Mouse (Mus musculus) ES-CJ7 (cell line): ENCODE data around the gene Add3.
A peak's percentile ranks its signal among the peaks of the same experiment; 100 is the strongest.

ENCODE experiments used
- DNase-seq: peaks from one replicate; pipeline ENCODE4 v3.0.0; 2011; ENCODE audit warnings: low read depth, low spot score

Add3 gene

DNA sequence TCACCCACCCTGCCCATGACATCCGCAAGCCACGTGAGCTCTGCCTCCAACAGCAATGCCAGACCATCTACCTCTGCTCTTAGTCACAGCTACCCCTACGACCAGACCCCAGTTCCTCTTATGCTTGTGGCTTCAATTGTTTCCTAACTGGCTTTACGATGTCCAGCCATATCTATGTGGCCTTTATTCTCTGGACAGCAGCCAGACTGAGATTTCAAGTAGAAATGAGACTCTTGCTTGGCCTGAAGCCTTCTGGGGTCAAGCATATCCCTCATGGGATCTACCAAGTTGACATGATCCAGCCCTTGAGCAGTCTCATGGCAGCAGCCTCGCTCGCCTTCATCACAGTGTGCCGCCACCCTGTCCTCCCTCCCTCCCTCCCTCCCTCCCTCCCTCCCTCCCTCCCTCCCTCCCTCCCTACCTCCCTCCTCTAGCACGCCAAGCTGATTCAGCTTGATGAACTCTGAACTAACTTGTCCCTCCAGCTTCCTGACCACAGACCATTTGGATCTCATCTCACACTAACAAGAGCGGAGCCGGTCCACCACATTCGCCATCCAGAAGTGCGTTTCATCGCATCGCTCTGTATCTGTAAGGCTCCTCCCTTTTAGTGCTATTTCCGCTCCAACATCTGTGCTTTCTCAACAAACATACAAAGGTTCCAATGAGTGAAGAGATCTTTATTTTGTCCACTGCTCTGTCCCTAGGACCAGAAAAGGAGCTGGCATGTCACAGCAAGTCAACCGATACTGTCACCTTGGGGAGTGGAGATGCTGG is 9.7 kb upstream of the Add3 start:
- DNase-seq = no peak

DNA sequence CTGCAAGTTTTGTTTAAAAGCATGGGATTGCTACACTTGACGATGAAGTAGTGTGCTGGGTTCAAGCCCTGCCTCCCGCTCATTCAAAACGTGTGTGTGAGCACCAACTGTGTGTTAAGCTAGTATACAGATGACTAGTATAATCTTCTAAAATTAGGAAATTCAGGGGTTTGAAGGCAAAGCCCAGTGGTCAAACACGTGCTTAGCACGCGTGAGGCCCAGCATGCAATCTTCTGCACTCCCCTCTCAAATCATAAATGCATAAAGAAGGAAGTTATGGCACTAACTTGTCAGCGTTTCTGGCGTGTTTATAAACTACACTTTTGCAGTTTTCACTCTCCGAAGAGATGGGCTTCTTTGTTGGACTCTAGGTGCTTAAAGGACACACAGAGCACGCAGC is 7.8 kb upstream of the Add3 start:
- DNase-seq = no peak

DNA sequence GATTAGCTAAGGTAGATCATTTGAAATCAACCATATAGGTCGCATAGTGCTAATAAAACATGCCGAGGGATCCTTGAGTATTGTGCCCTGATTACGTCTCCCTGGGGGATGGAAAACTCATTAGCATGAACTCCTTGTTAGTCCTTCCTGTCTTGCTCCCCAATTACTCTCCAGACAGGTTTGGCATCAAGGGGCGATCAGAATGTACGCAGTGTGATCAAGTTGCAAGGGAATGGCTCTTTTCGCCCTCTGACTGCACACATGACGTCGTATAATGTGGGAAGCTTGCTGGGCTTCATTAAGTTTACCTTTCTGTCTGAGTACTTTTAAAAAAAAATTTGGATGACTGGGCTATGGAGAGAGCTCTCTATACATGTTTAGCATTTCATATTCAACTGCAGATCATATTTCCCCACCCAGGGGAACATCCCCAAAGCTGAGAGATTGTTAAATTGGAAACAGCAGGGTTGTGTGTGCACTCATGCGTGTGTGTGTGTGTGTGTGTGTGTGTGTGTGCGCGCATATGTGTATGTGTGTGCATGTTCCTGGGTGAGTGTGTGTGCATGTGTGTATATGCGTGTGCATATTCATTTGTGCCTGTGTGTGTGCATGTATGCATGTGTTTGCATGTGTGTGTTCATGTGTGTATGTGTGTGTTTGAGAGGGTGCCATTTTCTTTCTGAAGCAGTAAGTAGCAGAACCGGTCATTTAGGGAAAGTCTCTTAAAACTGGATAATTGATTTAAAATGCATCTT is 3.7 kb upstream of the Add3 start:
- no peak for DNase-seq

DNA sequence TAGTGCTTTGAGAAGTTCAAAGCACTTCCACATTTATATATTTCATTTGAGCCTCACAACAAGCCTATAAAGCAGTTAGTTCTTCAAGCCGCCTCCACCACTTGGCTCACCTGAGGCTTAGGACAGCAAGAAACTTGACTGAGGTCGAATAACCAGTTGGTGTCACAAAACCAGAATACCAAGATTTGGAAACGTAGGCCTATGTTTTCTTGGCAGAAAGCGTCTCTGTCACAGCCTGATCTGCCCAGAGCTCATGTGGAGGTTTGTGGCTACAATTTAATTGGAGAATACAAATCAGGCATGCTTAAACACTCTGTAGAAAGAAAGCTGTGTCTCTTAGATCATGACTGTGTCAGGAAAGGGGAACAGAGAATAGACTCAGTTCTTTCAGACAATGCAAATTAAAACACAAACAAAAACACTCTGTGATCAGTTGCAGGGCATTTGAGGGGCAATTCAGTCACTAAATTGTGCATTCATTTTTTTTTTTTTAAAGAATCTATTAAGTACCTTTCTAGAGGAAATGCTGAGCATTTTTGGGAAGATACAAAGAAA is 3.0 kb upstream of the Add3 start:
- DNase-seq = no peak

DNA sequence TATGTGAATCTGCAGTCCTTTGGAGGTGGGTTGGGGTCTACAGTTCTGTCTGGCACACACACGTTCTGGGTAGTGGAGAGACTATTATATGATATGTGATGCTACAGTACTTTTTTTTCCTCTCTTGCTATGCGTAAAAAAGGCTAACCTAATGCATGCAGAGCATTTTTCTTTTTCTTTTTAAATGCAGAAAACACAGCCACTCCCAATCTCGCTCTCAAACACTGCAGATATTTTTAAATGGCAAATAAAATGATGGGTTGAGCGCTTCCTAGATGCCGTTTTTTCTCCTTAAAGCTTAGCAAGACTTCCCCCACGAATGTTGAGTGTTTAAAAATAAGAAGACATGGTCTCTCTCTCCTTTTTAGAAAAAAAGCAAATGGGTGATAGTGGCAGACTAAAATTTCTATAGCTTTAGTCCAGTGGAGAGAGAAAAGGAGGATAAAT is 584 bp downstream of the Add3 start:
- no peak for DNase-seq

DNA sequence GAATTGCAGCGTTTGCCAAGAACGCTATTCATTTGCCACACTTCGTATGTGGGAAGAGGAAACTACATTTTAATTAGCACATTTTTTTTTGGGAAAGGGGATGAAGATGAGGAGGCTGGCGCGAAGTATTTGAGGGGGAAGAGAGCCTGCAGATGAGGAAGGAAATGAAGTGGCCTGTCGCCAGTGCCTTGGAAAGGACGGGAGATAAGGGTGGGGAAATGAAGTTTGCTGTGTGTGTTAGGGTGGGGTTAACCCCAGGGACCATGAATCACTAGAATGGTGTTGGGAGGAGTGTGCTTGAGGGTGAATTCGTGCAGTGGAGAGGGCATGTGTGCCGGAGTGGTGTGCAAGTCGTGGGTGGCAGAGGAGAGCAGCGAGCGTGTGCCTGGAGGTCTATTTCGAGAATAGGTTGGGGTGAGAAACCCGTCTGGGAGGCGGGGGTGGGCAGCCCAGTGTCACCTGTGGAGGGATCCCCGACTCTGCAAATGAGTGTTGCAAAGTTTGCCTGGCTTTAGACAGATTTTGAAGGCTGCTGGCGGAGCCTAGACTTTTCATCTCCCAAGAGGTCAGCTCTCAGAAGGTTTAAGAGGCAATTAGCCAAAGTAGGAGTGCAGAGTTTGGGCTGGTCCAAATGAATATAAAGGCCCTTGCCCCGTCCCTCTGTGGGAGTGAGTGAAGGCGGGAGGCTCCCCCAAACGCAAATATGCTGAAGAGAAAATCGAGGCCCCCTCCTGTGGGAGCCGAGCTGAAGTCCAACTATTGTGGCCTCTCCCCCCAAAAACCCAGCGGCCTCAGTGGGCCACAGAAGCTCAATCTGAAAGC is 1.2 kb downstream of the Add3 start:
- DNase-seq = no peak

DNA sequence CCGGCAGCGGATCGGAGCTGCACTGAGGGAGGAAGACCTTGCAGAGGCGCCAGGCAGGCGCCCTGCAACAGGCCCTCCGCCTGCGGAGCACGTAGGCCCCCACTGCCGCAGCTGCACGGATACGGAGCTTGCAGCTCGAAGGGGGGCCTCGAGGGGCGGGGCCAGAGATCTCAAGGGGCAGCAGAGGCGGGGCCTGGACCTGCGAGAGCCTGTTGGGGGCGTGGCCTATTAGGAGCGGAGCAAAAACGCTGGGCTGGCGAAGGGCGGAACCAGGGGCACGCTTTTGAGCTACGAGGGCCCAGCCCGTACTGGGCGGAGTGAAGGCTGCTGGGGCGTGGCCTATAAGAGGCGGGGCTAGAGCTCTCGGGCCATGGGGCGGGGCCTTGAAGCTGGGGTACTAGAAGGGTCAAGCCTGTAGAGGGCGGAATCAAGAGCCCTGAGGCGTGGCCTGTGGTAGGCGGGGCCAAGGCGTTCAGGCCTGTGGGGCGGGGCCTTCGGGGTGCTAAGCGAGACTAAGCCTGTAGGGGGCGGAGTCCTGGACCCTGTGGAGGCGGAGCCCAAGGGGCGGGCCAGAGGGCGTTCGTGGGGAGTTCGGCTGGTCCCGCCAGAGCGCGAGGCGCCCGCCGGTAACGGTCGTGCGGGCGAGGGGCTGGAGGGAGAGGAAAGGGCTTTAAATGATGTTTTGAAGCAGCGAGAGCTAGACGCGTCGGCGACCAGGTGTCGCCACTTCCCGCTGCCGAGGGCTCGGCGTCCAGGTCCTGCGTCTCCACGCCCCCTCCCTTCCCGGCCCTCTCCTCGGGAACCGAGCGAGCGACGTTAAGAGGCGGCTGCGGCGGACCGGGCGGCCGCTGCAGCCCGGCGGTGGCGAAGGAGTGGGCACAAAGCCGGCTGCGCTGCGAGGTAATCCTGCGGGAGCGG is 2.2 kb downstream of the Add3 start:
- DNase-seq = peak; percentile 99

DNA sequence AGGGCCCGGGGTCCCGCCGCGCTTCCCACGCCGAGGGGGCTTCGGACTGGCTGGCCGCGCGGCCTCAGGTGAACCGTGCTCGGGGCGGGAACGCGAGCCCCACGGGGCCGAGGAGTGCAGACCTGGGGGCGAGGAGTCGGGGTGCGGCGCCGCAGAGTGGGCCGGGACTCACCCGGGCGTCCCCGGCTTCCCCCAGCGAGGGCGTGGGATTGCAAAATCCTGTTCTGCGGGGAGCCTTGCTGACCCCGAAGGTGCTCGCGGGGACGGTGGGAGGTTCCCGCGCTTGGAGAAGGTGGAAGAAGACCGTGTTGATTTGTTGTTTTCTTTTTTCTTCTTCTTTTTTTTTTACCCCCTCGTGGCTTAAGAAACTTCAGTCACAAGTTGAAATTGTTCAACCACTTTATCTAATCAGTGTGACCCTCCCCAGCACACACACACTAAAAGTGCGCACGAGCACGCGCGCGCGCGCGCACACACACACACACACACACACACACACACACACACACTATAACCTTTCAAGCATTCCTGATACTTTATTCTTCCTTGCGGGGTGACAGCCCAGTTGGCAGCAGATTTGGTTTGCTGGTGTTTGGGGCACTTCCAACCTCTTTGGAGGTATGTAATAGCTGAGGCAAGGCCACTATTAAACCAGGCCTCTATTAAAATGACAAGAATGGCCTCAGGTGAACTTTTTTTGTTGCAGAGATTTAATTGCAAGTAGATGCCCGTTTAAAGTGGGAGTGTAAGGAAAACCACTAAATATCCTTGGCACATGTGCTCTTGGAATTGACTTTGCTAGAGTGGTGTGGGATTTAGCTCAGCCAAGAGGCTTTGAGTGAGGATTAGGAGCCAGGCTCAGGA is 3.1 kb downstream of the Add3 start:
- no peak for DNase-seq

DNA sequence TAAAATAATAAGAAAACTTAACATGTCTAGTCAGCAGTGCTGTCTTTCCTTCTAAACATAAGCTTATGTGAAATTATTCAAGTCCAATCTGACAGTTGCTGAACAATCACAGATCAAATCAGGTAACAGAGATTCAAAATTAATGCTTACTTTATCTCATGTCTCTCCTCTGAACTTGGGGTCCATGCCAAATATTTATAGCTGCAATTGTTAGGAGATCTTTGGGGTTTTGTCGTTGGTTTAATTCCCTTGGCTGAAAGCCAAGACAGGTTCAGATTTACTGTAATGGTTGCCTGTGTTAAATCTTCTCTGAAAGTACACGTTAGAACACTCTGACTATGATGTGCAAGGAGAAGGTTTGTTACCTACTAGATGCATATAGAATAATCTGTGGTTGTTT is 4.8 kb downstream of the Add3 start:
- no peak for DNase-seq

DNA sequence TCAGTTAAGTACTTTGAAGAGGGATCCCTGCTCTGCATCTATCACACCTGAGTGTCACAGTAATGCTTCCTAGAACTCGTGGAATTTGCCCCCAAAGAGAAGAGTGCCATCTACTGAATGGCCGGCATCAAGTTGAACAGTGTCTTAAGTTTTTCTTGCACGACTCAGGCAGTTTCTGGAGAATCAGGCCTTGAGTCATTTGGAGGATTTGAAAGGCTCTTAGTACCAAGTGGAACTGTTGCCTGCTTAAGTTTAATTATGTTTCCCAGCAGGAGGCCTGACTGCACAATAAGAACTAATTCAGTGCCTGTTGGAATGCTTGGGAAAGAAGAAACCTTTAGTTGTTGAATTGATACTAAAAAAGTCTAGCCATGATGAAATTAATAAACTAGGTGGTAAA is 9.1 kb downstream of the Add3 start:
- no peak for DNase-seq

DNA sequence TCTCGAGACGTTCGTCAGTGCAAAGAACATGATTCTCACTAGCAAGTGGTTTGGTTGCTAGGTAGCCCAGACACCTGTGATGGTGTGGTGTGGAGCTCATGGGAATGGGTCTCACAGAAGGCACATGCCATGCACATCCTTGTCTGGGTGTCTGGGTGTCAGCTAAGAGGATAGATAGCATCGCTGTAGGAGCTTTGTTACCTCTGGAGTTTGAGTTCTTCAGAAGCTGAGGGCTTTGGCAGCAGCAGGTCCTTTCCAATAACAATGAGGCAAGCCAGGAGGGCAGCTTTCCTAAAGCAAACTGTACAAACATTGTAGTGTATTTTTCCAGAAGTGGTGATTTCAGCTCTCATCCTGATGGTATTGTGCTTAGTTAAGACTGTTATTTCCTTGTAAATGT is 12.2 kb downstream of the Add3 start:
- no peak for DNase-seq

DNA sequence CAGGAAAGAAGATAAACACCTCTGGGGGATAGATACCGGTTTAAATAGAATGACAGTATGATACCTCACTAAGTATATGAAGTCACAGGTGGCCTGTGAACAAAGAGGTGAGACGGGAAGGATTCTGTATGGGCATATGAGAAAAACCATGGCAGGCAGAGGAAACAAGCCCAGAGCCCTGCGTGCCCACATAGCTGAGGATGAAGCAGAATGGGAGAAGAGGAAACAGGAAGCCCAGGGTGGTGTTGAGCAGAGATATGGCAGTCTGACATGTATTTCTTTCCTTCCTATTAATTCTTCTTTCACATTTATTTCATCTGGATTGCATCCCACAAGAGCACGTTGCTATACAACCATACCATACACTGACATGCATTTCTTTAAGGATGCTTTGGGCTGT is 12.9 kb downstream of the Add3 start:
- DNase-seq = no peak

DNA sequence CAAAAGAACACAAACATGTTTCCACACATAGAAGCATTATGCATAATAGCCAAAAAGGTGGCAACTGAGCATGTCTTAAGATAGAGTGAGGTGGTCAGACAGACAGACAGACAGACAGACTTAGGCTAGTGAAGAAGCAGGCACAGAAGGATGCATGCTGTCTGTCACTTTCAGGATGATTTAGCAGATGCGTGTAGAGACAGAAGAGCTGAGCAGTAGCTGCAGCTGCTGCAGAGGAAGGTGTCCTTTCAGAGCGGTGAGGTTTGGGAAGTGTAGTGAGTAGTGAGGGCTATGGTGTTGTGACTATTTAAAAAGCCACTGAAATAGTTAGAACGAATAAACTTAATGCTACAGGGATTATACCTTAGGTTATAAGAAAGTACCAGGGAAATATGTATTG is 13.9 kb downstream of the Add3 start:
- DNase-seq = no peak

DNA sequence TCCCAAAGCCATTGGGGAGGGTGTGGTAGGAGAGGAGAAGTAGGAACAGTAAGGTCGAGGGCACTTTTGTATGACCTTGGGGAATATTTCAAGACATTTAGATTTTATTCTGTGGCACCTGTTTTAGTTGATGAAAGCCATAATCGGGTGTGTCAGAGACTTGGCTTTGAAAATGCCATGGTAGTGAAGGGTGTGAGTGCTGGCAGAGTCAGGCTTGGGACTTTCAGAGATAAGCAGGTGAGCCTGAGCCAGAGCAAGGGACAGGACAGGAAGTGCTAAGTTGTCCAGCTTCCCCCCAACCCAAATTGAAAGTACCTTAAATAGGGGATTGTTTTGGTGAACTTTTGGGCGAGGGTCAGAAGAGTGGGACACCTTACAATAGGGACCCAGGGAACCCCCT is 16.1 kb downstream of the Add3 start:
- no peak for DNase-seq

DNA sequence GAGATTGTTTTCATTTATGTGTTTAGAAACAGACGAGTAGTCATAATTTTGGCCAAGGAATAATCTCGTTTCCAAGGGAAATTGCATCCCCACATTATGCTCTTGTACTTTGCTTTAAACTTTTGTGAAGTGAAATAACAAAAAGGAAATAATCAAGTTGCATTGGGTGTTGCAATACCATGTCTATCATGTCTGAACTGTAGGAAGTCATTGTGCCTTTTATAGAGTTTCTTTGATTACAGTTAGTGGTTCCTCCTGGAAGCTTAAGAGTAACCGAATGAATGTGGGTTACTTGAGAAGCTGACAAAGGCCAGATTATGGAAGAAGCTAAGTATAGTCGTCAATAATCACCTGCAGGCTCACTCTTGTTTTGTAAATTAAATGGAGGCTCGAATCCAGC is 16.9 kb downstream of the Add3 start:
- no peak for DNase-seq

DNA sequence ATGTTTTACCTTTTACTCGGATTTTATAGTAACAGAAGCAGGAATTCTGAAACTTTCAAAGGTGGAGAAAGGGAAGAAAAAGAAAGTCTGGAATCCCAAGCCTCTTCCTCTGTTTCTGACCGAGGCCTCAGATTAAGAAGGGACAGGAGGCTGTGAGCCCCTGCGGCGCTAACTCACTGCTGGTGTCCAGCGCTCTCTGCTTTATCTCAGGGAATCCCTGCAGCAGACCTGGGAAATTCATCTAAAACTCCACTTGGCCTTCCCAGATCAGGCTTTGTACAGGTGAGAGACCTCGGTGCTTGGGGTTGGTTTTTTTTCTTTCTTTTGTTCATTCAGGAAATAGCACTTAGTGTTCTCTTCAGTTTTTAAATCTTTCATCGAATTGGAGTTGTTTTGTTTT is 19.1 kb downstream of the Add3 start:
- no peak for DNase-seq

DNA sequence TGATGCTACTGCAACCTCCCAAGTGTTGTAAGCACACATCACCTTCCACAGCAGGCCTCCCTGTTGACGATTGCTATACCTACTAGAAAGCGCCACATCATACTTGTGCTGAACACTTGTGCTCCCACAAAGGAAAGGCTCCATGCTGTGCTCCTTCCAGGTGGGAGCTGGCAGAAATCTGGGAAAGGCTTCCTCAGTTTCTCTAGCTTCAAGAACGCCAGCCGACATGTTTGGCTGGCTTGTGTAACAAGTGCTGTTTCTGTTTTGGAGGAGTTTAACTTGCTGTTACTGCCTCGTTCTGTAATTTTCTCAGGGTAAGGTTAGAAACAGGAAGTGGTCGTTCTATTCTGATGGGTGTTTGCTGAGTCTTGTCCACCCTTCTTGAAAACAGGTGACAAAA is 22.7 kb downstream of the Add3 start:
- no peak for DNase-seq

DNA sequence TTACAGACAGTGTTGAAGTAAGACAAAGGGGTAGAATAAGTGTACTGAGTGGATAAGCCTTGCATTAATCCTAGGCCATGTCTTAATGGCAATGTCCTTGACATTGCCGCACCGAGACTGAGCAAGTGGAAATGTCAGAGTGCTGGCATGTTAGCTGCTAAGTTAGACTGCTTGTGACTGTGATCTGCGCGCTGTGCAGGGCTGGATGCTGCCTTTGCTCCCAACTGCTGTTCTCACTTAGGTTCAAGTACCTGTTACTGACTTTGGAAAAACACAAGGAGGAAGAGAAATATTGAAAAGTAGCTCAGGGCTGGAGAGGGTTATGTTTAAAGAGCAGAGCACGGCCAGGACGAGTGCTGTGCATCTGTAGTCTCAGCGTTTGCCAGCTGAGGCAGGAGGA is 24.4 kb downstream of the Add3 start:
- no peak for DNase-seq

DNA sequence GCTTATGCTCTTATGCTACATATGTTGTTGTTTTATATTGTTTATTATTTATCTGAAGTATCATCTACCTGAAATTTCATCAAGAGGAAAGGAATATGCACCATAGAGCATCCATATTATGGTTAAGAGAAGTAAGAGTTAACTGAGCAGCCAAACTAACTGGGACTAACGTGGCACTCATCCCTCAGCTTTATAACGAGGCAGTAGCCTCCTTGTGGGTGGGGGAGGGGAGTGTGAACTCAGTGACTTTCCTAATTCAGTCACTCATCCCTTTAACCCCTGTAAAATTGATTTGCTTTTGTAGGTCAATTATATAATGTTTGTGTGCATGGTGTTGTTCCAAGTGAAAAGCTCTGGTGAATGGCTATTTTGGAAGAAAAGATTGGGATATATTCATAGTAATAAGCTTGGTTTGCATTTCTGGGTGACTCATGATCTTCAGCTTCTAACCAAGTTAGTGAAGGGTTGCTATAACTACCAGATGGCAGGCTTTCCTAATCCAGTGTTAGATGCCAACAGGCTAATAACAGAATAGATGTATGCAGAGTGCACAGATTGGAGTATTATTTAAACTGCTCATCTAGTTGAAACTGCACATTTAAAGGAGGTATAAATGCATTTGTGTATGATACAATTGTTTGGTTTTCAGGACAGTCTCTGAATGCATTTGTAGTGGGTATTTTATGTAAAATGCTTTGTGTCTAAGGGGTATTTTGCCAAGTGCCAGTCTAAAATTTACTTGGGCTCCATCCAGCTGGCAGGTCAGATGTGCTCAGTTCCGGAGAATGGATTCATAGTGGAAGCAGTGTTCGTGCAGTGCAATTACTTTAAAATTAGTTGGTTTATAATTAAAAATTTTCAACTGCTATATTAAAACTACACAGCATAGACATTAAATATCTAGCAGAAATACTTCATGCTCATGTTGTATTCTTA is 25.3 kb downstream of the Add3 start:
- no peak for DNase-seq
